Mouse (Mus musculus): ENCODE measurements around the gene Fgfr2.

Fgfr2 gene

DNA sequence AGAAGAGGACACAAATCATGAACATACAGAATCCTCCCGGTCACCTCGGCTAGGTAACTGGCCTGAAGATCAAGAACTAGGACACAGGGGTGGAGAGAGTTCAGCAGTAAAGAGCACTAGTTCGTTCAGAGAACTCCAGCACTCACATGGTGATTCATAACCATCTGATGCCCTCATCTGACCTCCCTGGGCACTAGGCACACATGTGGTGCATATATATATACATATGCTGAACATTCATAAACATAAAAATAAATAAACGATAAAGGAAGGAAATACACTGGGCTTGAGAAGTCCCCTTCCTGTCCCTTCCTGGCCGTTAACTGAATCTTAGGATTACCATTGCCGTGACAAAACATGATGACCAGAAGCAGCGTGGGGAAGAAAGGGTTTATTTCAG, 230.3 kb downstream of the Fgfr2 start:
- DNase-seq (ENCODE audit: extremely low spot score, low read depth, low spot score) = no peak

DNA sequence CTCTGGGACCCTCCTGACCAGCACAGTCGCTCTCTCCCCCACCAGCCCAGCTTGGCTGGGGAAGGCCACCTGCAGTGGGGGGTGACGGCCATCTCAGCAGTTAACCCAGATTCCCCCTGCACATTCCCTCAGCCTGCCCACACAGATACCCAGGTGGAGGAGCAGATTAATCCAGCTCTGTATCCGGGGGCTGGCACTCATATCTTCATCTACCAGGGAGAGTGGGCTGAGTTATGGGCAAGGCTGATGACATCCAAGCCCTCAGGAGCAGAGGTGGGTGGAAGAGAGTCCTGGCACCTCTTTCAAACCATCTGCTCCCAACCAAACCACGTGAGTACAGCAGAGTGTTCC, 230.9 kb downstream of the Fgfr2 start:
- DNase-seq (ENCODE audit: extremely low spot score, low read depth, low spot score) = no peak

DNA sequence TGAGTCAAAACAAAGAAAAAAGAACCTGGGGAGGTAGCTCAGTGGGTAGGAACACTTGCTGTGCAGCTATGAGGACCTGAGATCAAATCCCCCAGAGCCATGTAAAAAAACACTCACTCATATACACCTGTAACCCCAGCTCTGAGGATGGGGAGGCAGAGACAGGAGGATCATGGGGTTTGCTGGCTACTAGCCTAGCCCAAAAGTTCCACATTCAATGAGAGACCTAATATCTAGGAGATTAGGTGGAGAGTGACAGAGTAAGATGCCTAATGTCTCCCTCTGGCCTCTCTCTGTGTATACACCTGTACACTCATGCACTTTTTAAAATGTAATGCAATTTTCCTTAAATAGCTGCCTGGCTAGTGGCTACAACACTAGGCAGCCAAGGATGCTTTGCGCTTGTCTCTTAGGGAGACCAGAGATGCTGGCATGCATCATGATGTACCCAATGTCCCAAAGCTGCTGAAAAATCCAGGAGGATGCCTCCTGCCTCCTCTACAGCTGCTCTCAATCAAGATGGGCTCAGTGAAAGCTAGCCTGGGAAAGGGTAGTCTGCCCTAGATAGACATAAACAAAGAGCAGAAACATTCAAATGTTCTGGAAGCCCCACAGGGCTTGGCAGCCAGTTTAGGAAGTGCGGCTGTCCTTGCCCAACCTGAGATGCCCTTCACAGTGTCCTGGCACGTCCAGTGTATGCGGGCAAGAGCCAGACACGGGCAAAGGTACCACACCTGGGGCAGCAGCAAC, 231.4 kb downstream of the Fgfr2 start:
- DNase-seq (ENCODE audit: extremely low spot score, low read depth, low spot score) = no peak

DNA sequence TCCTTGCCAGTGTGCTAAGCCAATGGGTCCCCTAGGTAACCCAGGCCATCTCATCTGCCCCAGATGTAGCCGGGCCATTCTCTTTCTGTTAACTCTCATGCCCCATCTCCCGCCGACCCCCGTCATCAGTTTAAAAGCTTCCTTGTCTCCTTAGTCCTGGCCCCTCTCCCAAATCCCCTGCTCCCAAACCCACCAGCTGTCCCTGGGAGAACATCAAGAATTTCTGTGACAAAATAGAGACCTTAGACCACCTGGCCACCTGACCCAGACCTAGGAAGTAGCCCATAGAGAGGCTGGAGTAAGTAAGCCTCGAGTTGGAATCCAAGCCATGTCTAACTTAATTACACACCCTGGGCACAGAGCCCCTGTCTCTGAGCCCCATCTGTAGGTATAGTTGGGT, 232.9 kb downstream of the Fgfr2 start:
- no peak for DNase-seq (ENCODE audit: extremely low spot score, low read depth, low spot score)

DNA sequence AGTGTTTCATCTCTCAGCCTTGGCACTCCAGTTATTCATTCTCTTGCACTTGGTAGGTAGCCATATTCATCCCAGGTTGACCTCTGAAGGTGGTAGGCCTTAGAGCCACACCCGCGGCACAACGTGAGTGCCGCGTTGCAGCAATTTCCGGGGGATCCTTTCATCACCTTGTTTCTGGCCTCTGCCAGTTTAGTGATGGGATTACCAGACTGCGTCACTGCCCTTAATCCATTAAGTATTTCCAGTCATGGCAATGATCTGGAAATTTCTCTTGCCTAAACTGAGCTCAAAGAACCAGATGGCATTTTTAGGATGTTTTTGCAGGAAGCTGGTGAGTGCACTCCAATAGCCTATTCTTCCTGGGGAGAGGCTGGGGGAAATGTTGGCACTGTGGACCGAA, 233.5 kb downstream of the Fgfr2 start:
- no peak for DNase-seq (ENCODE audit: extremely low spot score, low read depth, low spot score)

DNA sequence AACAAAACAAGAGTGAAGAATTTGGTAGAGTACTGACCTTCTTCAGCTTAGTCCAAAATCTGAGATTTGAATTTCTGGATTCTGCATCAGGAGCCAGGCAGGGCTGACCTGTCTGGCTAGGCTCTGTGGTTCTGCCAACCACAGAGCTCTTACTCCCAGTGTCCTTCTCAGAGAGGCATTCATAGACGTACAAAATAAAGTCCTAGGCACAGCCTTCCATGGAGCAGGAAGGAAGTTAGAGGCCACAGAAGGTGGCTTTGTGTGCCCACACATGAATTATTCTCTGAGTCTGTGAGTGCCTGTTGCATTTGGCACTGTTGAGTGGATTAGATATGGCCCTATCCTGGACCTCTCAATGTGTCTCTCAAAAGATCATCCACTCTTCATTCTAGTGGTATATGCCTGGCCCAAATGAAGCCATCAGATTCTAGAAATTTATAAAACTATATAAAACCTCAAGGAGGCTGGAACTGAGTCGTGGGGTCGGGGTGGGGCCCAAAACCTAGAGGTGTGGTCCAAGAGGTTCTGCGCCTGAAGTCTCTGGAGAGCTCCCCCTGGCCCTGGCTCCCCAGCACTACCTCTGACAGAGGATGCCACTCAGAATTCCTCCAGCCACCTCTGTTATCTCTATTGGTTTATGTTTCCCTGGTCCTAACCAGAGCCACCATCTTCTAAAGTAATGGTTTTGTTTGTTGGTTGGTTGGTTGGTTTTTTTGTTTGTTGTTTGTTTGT, 234.5 kb downstream of the Fgfr2 start:
- DNase-seq (ENCODE audit: extremely low spot score, low read depth, low spot score) = no peak

DNA sequence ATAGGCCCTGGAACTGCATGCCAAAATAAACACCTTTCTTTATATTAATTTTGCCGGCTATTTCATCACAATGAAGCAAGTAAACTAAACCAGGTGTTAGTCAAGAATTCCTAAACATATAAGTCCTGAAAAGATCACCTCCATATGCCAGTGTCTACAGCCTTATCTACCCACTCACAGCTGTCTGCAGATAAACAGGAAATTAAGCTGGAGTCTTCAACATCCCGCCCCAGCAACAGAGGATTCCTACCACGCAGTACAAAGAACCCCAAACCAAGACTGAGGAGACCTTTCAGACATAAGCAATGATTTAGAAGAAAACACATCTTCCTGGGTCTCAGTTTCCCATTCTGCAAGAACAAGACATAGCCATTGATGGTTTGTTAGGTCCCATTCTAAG, 235.1 kb downstream of the Fgfr2 start:
- no peak for DNase-seq (ENCODE audit: extremely low spot score, low read depth, low spot score)

DNA sequence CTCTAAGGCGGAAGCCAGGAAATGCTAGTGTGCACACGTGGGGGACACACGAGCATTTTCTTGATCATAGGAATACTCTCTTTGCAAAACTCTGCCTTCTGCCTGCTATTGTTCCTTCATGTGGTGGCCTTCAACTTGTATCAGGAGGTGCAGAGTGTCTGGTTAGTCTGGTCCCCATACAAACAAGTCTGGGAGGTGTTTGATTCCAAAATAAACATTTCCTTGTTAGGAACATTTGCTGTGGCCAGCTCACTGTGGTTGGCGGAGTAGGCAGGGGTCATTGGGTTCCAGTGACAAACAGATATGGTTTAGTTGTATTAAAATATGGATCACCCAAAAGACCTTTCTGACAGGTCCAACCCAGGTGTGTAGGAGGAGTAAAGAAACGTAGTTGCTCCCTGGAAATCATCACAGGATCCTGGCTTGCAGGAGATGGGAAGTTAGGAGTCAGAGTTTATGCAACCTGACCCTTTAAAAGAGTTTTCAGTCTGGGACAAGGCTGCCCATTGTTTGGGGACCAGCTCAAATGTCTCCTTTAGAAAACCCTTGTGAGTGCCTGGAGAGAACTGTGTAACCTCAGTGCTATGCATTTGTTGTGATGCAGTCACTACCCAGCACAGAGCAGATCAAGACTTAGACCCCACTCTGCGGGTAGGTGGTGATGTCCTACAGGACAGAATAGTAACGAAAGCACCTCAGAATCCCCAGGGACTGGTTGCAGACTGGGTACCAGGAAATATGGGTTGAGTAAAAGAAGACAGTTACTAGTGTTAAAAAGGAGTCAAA, 235.9 kb downstream of the Fgfr2 start:
- DNase-seq (ENCODE audit: extremely low spot score, low read depth, low spot score) = no peak

DNA sequence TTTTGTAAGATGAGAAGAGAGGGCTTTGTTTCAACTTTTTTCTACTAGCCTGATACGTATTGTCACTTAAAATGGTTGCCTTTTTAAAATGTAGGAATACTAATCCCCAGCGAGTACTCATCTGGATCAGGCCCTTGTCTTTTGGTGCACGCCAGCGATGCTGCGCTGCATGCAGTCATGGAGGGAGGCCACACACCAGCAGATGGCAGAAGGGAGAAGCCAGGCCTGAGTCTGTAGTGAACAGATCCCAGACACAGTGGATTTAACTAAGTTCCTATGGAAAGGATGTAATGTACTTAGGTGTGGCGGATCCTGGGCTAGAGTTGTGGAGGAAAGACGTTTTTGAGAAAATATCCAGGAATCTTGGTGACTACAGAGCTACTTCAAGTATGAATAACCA, 239.1 kb downstream of the Fgfr2 start:
- DNase-seq (ENCODE audit: extremely low spot score, low read depth, low spot score) = no peak

DNA sequence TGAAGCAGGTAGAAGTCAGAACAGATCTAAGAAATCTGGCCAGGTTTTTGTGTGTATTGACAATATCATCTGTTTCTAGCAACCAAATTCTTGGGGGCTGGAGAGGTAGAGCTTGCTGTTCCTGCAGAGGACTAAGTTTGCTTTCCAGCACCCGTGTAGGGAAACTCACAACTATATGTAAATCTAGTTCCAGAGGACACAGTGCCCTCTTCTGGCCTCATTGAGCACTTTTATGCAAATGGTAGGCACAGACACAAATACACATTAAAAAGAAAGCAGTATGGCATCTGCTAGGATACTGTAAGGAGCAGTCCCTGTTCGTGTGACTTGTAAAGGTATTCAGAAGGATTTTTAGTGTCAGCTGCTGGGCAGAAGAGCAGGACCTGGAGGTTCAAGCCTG, 240.8 kb downstream of the Fgfr2 start:
- no peak for DNase-seq (ENCODE audit: extremely low spot score, low read depth, low spot score)

DNA sequence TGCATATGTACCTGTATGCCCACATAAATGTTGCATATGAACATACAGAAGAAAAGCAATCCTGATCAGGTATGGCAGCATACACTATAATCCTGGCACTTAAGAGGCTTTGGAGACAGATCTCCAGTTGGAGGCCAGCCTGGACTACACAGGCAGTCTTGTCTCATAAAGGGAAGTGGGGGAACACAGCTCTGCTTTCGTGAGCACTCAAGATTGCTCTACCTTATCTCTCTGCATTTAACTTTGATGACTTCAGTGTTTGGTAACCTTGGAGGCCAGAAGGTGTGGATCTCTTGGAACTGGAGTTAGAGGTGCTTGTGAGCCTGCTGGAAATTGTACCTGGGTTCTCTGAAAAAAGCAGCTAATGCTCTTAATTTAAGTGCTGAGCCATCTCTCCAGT, 242.9 kb downstream of the Fgfr2 start:
- no peak for DNase-seq (ENCODE audit: extremely low spot score, low read depth, low spot score)

DNA sequence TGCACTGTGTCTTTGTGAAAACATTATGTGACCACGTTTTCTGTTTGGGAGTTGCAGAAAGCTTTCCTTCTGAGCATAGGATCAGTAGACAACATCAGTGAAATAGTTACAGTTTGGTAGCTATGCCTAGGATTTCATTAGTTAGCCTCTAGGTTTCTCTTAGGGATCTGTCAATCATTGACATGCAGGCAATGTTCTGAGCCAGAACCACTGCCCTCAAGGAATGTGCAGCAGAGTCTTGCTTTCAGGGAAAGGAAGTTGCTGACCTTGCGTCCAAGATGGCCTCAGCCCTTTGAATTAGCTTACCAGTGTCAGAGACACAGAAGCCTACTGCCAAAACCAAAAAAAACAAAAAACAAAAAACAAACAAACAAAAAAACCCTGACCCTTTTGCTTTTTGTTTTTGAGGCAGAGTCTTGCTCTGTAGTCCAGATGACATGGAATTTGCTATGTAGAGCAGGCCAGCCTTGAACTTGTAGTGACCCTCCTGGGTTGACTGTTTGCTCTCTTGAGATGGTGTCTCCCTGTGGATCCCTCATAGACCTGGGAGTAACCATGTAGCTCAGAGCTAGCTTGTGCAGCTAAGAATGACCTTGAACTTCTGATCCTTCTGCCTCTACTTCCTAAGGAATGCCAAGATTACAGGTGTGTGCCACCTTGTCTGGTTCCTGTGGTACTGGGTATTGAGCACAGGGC, 247.6 kb downstream of the Fgfr2 start:
- no peak for DNase-seq (ENCODE audit: extremely low spot score, low read depth, low spot score)

DNA sequence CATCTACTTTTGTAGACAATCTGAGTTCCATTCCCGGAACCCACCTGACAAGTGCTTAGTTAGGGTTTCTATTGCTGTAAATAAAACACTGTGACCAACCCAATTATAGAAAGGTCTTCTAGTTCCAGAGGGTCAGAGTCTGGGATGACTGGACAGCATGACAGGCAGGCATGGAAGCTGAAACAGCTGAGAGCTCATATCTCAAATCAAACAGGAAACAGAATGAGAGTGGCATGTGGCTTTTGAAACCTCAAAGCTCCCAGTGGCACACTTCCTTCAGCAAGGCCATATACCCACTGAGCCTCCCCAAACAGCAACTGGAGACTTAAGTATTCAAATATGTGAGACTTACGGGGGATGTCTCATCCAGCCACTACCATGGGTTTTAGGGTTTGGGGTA, 250.1 kb downstream of the Fgfr2 start:
- no peak for DNase-seq (ENCODE audit: extremely low spot score, low read depth, low spot score)

DNA sequence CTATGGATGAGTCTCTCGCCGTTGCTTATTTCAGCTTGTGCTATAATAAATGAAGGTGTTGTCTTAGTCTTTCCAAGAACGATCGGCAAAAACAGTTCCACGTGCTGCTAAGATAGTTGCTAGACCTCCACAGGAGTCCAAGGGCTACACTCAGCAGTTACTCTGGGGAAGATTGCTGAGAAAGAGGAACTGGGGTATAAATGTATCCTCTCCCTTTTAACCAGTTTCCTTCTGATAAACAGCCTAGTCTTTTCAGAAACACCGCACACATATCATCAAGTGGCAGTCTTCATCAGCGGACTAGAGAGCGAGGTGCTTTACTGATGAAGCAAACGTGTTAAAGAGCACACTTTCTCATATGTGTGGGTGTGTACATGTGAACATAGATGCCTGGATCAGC, 256.8 kb downstream of the Fgfr2 start:
- no peak for DNase-seq (ENCODE audit: extremely low spot score, low read depth, low spot score)

DNA sequence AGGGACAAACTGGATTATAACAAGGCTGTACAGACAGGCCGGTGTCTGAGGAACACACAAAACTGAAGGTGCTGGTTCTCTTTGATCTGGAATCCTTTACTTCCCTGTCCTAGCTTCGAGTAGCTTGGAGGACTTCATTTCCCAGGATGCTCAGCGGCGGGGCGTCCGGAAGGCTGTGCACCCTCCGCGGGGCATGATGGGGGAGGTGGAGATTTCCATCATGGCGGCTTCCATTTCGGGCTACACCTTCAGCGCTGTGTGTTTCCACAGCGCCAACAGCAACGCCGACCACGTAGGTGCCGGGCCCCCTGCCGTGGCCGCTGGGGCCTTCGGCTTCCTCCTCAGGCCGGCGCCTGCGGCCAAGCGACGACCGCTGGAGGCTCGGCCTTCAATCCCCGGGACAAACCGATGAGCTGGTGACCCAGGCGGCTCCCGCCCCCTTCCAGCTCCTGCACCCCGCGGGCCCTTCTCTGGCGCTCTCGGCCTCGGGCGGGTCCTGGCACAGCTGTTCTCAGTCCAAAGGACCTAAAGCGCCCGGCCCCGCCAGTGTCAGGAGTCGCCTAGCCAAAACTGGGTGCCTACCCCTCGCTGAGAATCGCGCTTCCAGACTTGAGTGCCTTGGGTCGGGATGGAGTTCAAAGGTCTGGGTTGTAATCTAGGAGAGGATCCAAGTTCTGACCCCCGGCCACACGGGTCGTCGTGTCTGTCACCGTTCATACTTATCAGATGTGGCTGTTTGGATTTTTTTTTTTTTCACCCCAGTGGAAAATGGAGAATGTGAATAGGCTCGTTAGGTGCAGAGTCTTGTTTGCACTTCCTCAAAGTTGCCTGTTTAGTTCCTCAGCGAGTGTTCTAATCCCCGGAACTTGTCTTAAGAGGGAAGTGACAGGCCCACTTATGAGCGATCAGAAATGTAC, 263.9 kb downstream of the Fgfr2 start, which contains the start of gene Abraxas2:
Abraxas2 (plus strand) TSS at position 184 of the 917 bp plus-strand sequence.
- peak; percentile 69 for DNase-seq (ENCODE audit: extremely low spot score, low read depth, low spot score)

DNA sequence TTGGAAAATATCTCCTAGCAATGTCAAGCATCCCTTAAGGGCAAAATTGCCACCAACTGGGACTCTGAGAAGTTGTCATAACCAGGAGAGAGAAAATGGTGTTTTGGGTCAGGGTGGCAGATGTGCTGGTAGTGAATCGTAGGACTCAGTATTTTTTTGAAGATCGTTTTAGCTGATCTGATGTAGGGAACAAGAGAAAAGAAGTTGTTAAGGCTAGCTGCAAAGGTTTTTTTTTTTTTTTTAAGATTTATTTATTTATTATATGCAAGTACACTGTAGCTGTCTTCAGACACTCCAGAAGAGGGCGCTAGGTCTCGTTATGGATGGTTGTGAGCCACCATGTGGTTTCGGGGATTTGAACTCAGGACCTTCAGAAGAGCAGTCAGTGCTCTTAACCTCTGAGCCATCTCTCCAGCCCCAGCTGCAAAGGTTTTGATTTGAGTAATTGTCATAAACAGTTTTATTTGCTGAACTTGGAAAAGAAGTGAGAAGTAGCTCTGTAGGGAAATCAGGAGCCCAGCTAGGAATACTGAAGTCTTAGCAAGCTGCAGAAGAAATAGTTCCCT, 265.0 kb downstream of the Fgfr2 start:
- DNase-seq (ENCODE audit: extremely low spot score, low read depth, low spot score) = no peak

DNA sequence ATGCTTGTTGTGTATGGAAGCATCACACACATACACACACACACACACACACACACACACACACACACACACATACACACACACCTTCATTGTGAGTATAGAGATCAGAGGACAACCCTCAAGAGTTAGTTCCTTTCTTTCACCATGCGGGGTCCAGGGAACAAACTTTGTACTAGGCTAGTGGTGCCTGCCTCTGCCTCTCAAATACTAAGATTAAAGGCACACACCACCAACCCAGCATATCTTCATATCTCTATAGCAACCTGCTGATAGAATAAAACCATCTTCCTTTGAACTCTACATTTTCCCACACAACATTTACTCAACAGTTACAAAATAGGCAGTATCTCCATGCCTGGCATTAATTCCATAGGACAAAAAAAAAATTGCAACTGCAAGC, 267.1 kb downstream of the Fgfr2 start:
- DNase-seq (ENCODE audit: extremely low spot score, low read depth, low spot score) = no peak

DNA sequence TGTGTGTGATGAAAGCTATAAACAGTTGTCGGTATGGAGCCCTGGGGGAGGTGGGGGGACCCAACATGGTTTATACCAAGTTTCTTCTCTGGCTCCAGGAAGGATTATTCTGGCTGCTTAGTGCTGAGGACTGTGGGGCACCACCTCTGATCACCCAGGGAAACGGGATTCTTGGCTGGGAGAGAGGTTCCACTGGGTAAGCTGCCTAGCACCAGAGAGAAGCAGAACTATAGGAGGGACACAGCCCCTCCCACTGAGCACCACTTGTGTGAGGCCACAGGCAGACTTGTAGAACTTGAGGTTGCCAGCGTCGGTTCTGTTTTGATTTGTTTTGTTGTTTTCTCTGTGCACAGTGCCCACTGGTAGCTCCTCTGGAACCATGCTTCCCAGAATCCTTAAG, 269.2 kb downstream of the Fgfr2 start:
- DNase-seq (ENCODE audit: extremely low spot score, low read depth, low spot score) = no peak

DNA sequence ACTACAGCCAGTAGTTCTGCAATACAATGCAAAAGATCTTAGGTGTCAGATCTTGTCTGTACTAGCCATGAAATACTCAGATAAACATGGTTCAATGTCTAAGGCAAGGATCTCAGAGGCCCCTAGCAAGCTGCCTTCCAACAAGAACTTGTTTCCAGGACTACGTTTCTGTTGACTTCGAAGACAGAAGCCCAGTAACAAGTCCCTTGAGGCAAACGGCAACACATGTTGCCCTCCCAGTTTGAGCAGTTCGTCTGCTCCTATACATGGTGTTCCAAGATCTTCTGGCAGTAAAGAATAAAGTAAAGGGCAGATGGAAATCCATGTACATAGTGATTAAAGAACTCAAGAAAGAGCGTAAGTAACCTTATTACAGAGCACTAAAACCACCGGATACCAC, 269.8 kb downstream of the Fgfr2 start:
- DNase-seq (ENCODE audit: extremely low spot score, low read depth, low spot score) = peak; percentile 14
